Mouse (Mus musculus): ENCODE data around the gene Dcst1. TPM values are rescaled to one million over a fixed set of nuclear protein-coding genes. Genes with fewer than 3 reads are reported as not detected.
A peak's percentile ranks its signal among the peaks of the same experiment; 100 is the strongest.

The Dcst1 gene
- polyA plus RNA-seq (2011; ENCODE audit: insufficient read length, low read depth, missing spikeins): not detected in 2 replicates

DNA sequence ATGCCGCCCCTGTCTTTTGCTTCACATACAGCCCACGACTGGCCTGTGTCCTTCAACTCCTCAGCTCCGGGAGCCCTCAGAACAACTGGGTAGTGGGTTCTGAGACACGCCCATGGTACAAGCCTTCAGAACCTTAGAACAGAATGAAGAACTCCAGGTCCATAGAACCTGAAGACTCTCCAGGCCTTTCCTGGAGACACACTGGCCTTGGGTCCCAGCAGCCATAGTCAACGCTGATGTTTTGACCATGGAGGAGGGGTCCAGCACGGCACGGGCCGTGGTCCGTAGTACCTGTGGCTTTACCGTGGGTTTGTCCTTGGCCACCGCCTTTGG lies at the start of gene Dcst1:
Gene Dcst1 (minus strand): TSS at position 101 of the 333 bp plus-strand sequence.
- TF ChIP-seq CTCF (IDR thresholded peaks at IDR 0.05; ENCODE audit: borderline replicate concordance, insufficient read depth, low read length) (no peak), POLR2A (IDR thresholded peaks at IDR 0.05; ENCODE audit: low read depth, low read length) (no peak)

DNA sequence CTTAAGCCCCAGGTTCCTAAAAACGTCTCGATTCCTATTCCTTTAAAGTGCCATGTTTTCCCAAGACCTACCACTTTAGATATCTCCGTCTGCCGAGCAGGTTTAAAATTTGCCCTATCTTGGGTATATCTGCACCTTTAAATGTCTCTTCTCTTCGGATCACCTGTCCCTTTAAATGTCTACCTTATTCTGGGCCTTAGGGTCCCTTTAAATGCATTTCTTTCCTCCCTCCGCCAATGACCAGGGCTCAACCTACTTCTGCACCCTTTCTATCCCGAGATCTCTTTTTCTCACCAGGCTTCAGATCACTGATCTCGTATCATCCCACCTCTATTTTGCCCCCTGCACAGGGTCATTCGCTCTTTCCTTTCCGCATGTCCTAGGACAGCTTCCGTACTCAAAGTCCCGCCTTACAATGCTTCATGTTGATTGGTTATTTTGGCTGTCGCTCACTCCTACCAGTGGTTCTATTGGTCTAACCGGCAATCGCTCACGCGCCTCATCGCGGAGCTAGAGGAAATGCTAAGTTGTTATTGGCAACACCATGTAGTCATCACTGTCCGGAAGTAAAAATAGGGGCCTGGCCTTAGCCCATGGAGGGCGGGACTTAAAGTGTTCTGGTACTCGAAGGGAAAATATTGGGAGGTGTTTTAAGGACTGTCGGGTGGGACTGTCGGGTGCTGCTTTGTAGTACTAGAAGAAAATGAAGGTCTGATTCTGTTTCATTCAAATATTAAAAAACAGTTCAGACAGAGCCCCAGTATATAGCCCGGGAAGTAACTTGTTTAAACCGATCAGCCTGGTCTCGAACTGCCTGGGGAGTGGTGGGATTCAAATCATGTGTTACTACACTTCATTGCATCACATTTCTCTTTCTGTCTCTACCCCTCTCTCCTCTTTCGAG lies 46.7 kb upstream of the Dcst1 start, which contains the start of gene Flad1:
Gene Flad1 (minus strand): TSS at position 381 of the 904 bp plus-strand sequence.
- peak within 1 kb of the TSS; percentile 78 for H3K4me3 ChIP-seq (ENCODE audit: insufficient read depth, low read length)
- peak within 1 kb of the TSS; percentile 9; the same call in 1 of the 2 replicates for H3K27ac ChIP-seq (ENCODE audit: insufficient read depth, low read length)
- no peak for TF ChIP-seq CTCF (IDR thresholded peaks at IDR 0.05; ENCODE audit: borderline replicate concordance, insufficient read depth, low read length)
- peak; percentile 45 for TF ChIP-seq POLR2A (IDR thresholded peaks at IDR 0.05; ENCODE audit: low read depth, low read length)
- H3K4me1 ChIP-seq (ENCODE audit: control insufficient read depth, insufficient read depth, low read length): 0 out of 2 replicates have a peak, but pooled peaks cover 5% of the 10 kb centered on the region

More for the DNA sequence above, at the start of gene Dcst1:
- no peak within 1 kb of the TSS for H3K4me3 ChIP-seq (ENCODE audit: insufficient read depth, low read length)
- H3K4me1 ChIP-seq (ENCODE audit: control insufficient read depth, insufficient read depth, low read length): no peaks in the 10 kb centered on the region
- no peak within 1 kb of the TSS for H3K27ac ChIP-seq (ENCODE audit: insufficient read depth, low read length)

DNA sequence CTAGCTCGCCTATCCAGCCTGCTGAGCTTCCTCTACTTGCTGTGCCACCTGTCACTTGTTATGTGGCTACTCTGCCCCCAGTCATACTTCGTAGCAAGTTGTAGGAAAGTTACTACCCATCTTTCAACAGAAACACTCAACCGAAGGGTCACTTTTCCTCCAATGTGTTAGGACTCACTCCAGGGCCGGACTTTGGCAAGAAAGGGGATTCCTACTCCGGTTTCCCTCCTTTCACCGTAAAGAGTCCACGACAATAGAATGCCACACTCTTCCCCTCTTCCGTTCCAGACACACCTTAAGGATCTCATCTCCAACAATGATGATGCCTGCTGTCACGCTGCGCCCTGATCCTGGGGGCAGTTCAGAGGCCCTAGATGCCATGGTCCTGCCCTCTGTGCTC lies 45.8 kb upstream of the Dcst1 start:
- H3K4me3 ChIP-seq (ENCODE audit: insufficient read depth, low read length): peak overlapping the region; percentile 78
- H3K4me1 ChIP-seq (ENCODE audit: control insufficient read depth, insufficient read depth, low read length): 0 out of 2 replicates have a peak, but pooled peaks cover 5% of the 10 kb centered on the region
- TF ChIP-seq POLR2A (IDR thresholded peaks at IDR 0.05; ENCODE audit: low read depth, low read length) (no peak), CTCF (IDR thresholded peaks at IDR 0.05; ENCODE audit: borderline replicate concordance, insufficient read depth, low read length) (no peak)
- no peak overlapping the region for H3K27ac ChIP-seq (ENCODE audit: insufficient read depth, low read length)

DNA sequence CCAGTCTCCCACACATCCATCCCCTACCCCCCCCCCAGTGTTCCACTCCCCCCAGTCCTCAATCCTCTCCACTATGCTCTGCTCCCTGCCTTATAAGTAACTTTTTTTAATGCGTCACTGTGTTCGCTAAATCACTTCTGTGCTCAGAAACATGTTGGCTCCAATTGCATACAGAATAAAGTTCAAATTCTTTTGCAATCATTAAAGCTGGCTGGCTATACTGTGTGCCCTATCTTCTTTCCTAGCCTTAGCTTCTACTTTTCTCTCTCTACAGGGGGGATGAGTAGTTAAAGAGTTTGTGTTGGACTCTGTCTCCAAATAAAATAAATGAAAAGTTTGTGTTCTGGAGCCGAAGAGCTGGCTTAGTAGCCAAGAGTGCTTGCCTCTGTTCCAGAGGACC lies 44.6 kb upstream of the Dcst1 start:
- H3K4me1 ChIP-seq (ENCODE audit: control insufficient read depth, insufficient read depth, low read length): 0 out of 2 replicates have a peak, but pooled peaks cover 5% of the 10 kb centered on the region
- no peak overlapping the region for H3K4me3 ChIP-seq (ENCODE audit: insufficient read depth, low read length)
- no peak overlapping the region for H3K27ac ChIP-seq (ENCODE audit: insufficient read depth, low read length)
- TF ChIP-seq POLR2A (IDR thresholded peaks at IDR 0.05; ENCODE audit: low read depth, low read length) (no peak), CTCF (IDR thresholded peaks at IDR 0.05; ENCODE audit: borderline replicate concordance, insufficient read depth, low read length) (no peak)

DNA sequence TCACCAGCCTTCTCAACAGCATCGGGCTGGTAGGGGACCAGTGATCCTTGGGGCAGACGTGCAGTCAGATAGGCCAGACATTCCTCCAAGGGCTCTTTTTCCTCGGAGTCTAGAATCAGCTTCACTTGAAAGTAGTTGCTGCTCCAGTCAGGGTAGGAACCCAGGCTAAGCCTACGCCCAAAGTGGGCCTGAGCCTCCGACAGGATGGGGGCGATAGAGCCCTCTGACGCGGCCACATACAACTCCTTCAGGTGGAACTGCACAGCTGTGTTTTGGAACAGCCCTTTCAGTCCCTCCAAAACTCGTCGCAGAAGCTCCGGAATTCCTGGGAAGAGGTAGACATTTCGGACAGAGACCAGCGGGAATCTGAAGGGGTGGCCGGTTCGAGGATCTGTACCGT lies 43.4 kb upstream of the Dcst1 start:
- Histone ChIP-seq H3K4me1 (ENCODE audit: control insufficient read depth, insufficient read depth, low read length) (0 out of 2 replicates have a peak, but pooled peaks cover 5% of the 10 kb centered on the region), H3K4me3 (ENCODE audit: insufficient read depth, low read length) (no peak overlapping the region), H3K27ac (ENCODE audit: insufficient read depth, low read length) (no peak overlapping the region)
- TF ChIP-seq CTCF (IDR thresholded peaks at IDR 0.05; ENCODE audit: borderline replicate concordance, insufficient read depth, low read length): no peak
- no peak for TF ChIP-seq POLR2A (IDR thresholded peaks at IDR 0.05; ENCODE audit: low read depth, low read length)

DNA sequence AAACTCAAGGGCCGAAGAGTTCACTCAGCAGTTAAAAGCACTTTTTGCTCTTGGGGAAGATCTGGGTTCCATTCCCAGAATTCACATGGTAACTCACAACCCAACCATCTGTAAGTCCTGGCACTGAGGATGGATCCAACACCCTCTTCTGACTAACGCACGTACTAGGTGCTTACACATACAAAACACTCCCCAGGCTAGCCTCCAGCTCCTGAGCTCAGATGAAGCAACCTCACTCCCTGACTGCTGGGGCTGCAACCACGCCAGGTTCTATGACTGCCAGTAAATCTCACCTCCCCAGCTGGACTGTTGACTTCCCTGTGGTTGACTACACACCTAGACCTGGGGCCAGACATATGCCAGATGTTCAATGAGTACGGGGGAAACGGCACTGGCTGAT lies 41.8 kb upstream of the Dcst1 start:
- 0 out of 2 replicates have a peak, but pooled peaks cover 5% of the 10 kb centered on the region for H3K4me1 ChIP-seq (ENCODE audit: control insufficient read depth, insufficient read depth, low read length)
- TF ChIP-seq POLR2A (IDR thresholded peaks at IDR 0.05; ENCODE audit: low read depth, low read length) (no peak), CTCF (IDR thresholded peaks at IDR 0.05; ENCODE audit: borderline replicate concordance, insufficient read depth, low read length) (no peak)
- no peak overlapping the region for H3K4me3 ChIP-seq (ENCODE audit: insufficient read depth, low read length)
- no peak overlapping the region for H3K27ac ChIP-seq (ENCODE audit: insufficient read depth, low read length)

DNA sequence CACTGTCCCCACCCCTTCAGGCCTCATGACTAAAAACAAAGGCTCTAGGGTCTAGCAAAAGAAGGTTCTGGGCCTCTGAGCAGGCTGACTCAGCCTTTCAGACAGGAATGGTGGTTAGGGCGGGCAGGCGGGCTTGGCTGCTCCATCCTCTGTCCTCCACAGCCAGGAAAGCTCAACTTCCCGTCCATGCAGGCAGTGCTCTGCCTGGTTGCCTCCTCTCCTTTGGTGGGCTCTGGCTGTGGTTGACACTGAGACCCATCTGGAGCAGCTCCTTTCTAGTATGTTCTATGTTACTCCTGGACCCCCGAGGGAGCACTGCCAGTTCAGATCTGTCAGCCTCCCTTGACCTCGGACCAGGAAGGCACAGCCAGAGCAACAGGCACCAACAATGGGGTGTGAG lies 37.6 kb upstream of the Dcst1 start, which contains the start of gene Lenep:
Gene Lenep (minus strand): TSS at position 101 of the 400 bp plus-strand sequence.
- Histone ChIP-seq H3K4me3 (ENCODE audit: insufficient read depth, low read length) (no peak within 1 kb of the TSS), H3K4me1 (ENCODE audit: control insufficient read depth, insufficient read depth, low read length) (no peaks in the 10 kb centered on the region; the same call in 1 of the 2 replicates), H3K27ac (ENCODE audit: insufficient read depth, low read length) (no peak within 1 kb of the TSS)
- TF ChIP-seq CTCF (IDR thresholded peaks at IDR 0.05; ENCODE audit: borderline replicate concordance, insufficient read depth, low read length): no peak
- TF ChIP-seq POLR2A (IDR thresholded peaks at IDR 0.05; ENCODE audit: low read depth, low read length): no peak

DNA sequence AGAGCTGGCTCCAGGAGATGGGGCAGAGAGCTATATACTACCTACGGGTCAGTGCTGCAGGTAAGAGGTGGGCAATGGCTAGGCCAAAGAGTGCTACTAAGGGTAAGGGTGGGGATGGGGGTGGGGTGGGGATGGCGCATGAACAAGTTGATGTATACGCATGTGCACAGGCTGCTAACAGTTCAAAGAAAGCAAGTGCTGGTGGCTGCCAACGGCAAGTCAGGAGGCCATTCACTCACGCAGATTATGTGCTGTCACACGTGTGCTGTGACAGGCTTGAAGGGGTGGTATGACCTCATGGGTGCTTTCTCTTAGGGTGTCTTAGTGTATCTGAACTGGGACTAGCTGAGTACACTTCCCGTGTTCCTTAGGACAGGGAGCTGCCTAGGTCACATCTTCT lies 36.3 kb upstream of the Dcst1 start:
- H3K4me3 ChIP-seq (ENCODE audit: insufficient read depth, low read length): no peak overlapping the region
- TF ChIP-seq POLR2A (IDR thresholded peaks at IDR 0.05; ENCODE audit: low read depth, low read length) (no peak), CTCF (IDR thresholded peaks at IDR 0.05; ENCODE audit: borderline replicate concordance, insufficient read depth, low read length) (no peak)
- H3K27ac ChIP-seq (ENCODE audit: insufficient read depth, low read length): no peak overlapping the region
- H3K4me1 ChIP-seq (ENCODE audit: control insufficient read depth, insufficient read depth, low read length): no peaks in the 10 kb centered on the region; the same call in 1 of the 2 replicates

DNA sequence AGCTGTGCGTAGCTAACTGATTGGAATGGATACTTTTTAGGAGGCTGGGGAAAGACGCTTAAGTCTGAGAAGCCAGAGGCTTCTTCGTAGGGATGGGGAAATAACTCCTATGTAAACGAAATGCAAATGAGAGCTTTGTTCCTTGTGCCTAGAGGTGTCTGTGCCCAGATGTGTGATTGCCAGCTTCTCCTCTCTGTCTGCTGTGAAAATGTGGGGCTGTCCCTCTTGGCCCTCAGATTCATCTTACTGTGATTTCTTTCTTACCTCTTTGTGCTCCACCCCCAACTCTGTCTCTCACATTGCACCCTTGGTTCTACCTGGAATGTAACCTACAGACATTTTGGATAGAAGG lies 31.6 kb upstream of the Dcst1 start:
- peak overlapping the region; percentile 42 for H3K27ac ChIP-seq (ENCODE audit: insufficient read depth, low read length)
- H3K4me1 ChIP-seq (ENCODE audit: control insufficient read depth, insufficient read depth, low read length): no peaks in the 10 kb centered on the region; the same call in 1 of the 2 replicates
- no peak for TF ChIP-seq CTCF (IDR thresholded peaks at IDR 0.05; ENCODE audit: borderline replicate concordance, insufficient read depth, low read length)
- TF ChIP-seq POLR2A (IDR thresholded peaks at IDR 0.05; ENCODE audit: low read depth, low read length): no peak
- 0 out of 2 replicates have a peak overlapping the region, but pooled peaks have one; percentile 1 for H3K4me3 ChIP-seq (ENCODE audit: insufficient read depth, low read length)

All from embryonic fibroblast, embryonic 13.5 days (primary cell).